Mouse (Mus musculus): ENCODE measurements around the gene Taf1a. TPM values are rescaled to one million over a fixed set of nuclear protein-coding genes. Genes with fewer than 3 reads are reported as not detected.

Gene Taf1a
- total and polyA plus RNA-seq, 2 experiments from 2014 or later = 8.8 to 12.7 TPM

GRCm38 (mm10) chr1:183439036-183439435 is 50.3 kb downstream of the Taf1a start:
- peak; percentile 76 for TF ChIP-seq CTCF (IDR thresholded peaks at IDR 0.05; ENCODE audit: low read depth)
- H3K36me3 ChIP-seq (ENCODE audit: insufficient read depth, low read length) = no peaks in the 10 kb centered on the region
- no peak overlapping the region for H3K4me3 ChIP-seq (ENCODE audit: low read length)
- no peaks in the 10 kb centered on the region for H3K9me3 ChIP-seq (ENCODE audit: low read length)
- WGBS = 30% methylated on average over 22 of the region's 22 CpGs
- DNase-seq (ENCODE audit: low spot score) (peak; percentile 34), ATAC-seq (peak; percentile 71; the same call in 1 of the 2 replicates)
- H3K27ac ChIP-seq = no peak overlapping the region
- peak overlapping the region; percentile 25 for H3K4me2 ChIP-seq (ENCODE audit: low read depth, low read length)
- H3K27me3 ChIP-seq (ENCODE audit: insufficient read depth, low read length) = no peaks in the 10 kb centered on the region
- H3K9ac ChIP-seq (replicated peaks; ENCODE audit: low read length) = no peak overlapping the region
- H3K4me1 ChIP-seq (ENCODE audit: insufficient read depth, low read length) = no peaks in the 10 kb centered on the region

- H3K27ac ChIP-seq = no peak overlapping the region
- no peak overlapping the region for H3K4me3 ChIP-seq (ENCODE audit: low read length)
- no peaks in the 10 kb centered on the region for H3K9me3 ChIP-seq (ENCODE audit: low read length)
- no peaks in the 10 kb centered on the region for H3K27me3 ChIP-seq (ENCODE audit: insufficient read depth, low read length)
- TF ChIP-seq CTCF (IDR thresholded peaks at IDR 0.05; ENCODE audit: low read depth) = peak; percentile 95
- DNase-seq (ENCODE audit: low spot score) (peak; percentile 95), ATAC-seq (peak; percentile 65; the same call in 1 of the 2 replicates)
- WGBS = 19% methylated on average over 19 of the region's 19 CpGs
- no peaks in the 10 kb centered on the region for H3K4me1 ChIP-seq (ENCODE audit: insufficient read depth, low read length)
- no peak overlapping the region for H3K9ac ChIP-seq (replicated peaks; ENCODE audit: low read length)
- peak overlapping the region; percentile 4; the same call in 1 of the 2 replicates for H3K4me2 ChIP-seq (ENCODE audit: low read depth, low read length)
- no peaks in the 10 kb centered on the region for H3K36me3 ChIP-seq (ENCODE audit: insufficient read depth, low read length)
Observed at GRCm38 (mm10) chr1:183442015-183442774, 53.4 kb downstream of the Taf1a start.

- WGBS = 5% methylated on average over 3 of the region's 3 CpGs
- H3K27me3 ChIP-seq (ENCODE audit: insufficient read depth, low read length) = no peaks in the 10 kb centered on the region
- no peak for TF ChIP-seq CTCF (IDR thresholded peaks at IDR 0.05; ENCODE audit: low read depth)
- no peaks in the 10 kb centered on the region for H3K9me3 ChIP-seq (ENCODE audit: low read length)
- DNase-seq (ENCODE audit: low spot score) (peak; percentile 61), ATAC-seq (no peak)
- no peaks in the 10 kb centered on the region for H3K36me3 ChIP-seq (ENCODE audit: insufficient read depth, low read length)
- no peak overlapping the region for H3K4me3 ChIP-seq (ENCODE audit: low read length)
- no peak overlapping the region for H3K27ac ChIP-seq
- H3K9ac ChIP-seq (replicated peaks; ENCODE audit: low read length) = no peak overlapping the region
- no peak overlapping the region for H3K4me2 ChIP-seq (ENCODE audit: low read depth, low read length)
- no peaks in the 10 kb centered on the region for H3K4me1 ChIP-seq (ENCODE audit: insufficient read depth, low read length)
Observed at GRCm38 (mm10) chr1:183453066-183453465, 64.3 kb downstream of the Taf1a start.

Other genes starting within 250 kb of the Taf1a start
- gene Disp1, start 167.5 kb upstream of the Taf1a start, total RNA-seq (2014; rRNA removed) = 8.2 and 15.3 TPM in 2 replicates
- gene Disp1, start 167.5 kb upstream of the Taf1a start, polyA plus RNA-seq (2015; fragmentation: Nextera tagmentation; extraction: Ambion mirVana) = 7.4 and 7.9 TPM in 2 replicates
- gene Aida, start 92.4 kb upstream of the Taf1a start, total RNA-seq (2014; rRNA removed) = 48.5 and 63.1 TPM in 2 replicates
- 49.9 and 52.6 TPM in 2 replicates for gene Aida, start 92.4 kb upstream of the Taf1a start, polyA plus RNA-seq (2015; fragmentation: Nextera tagmentation; extraction: Ambion mirVana)
- 80.6 and 93.8 TPM in 2 replicates for gene Brox, start 91.7 kb upstream of the Taf1a start, total RNA-seq (2014; rRNA removed)
- 82.3 and 84.4 TPM in 2 replicates for gene Brox, start 91.7 kb upstream of the Taf1a start, polyA plus RNA-seq (2015; fragmentation: Nextera tagmentation; extraction: Ambion mirVana)
- 132 and 148 TPM in 2 replicates for gene Mia3, start 19.4 kb upstream of the Taf1a start, total RNA-seq (2014; rRNA removed)
- gene Mia3, start 19.4 kb upstream of the Taf1a start, polyA plus RNA-seq (2015; fragmentation: Nextera tagmentation; extraction: Ambion mirVana) = 98.1 and 98.8 TPM in 2 replicates
- not detected in 2 replicates for gene Hhipl2, start 29.2 kb downstream of the Taf1a start, total RNA-seq (2014; rRNA removed)
- 0.36 TPM in 1 of 2 replicates, not detected in the other for gene Hhipl2, start 29.2 kb downstream of the Taf1a start, polyA plus RNA-seq (2015; fragmentation: Nextera tagmentation; extraction: Ambion mirVana)

Data from hindbrain, postnatal 0 days (tissue).